Mouse (Mus musculus): Measurements from ENCODE around the gene Ccdc113. TPM values are rescaled to one million over a fixed set of nuclear protein-coding genes. Genes with fewer than 3 reads are reported as not detected.

Ccdc113 gene
- polyA plus RNA-seq, 1 experiment from 2014 or later, result 0.78 TPM

Other genes with a start within 250 kb of the Ccdc113 start
- 0.26 and 0.86 TPM in 2 replicates for gene Cngb1, start 227.5 kb upstream of the Ccdc113 start, polyA plus RNA-seq (2015; fragmentation: Nextera tagmentation; extraction: Ambion mirVana)
- gene Tepp, start 223.5 kb upstream of the Ccdc113 start, polyA plus RNA-seq (2015; fragmentation: Nextera tagmentation; extraction: Ambion mirVana), result 1.7 and 2.5 TPM in 2 replicates
- 12.4 and 12.6 TPM in 2 replicates for gene Zfp319, start 202.1 kb upstream of the Ccdc113 start, polyA plus RNA-seq (2015; fragmentation: Nextera tagmentation; extraction: Ambion mirVana)
- 30.1 and 33.0 TPM in 2 replicates for gene Usb1, start 201.8 kb upstream of the Ccdc113 start, polyA plus RNA-seq (2015; fragmentation: Nextera tagmentation; extraction: Ambion mirVana)
- gene Mmp15, start 181.8 kb upstream of the Ccdc113 start, polyA plus RNA-seq (2015; fragmentation: Nextera tagmentation; extraction: Ambion mirVana), result 20.9 and 21.4 TPM in 2 replicates
- 121 and 123 TPM in 2 replicates for gene Cfap20, start 99.2 kb upstream of the Ccdc113 start, polyA plus RNA-seq (2015; fragmentation: Nextera tagmentation; extraction: Ambion mirVana)
- gene Csnk2a2, start 44.0 kb upstream of the Ccdc113 start, polyA plus RNA-seq (2015; fragmentation: Nextera tagmentation; extraction: Ambion mirVana), result 7.3 and 8.5 TPM in 2 replicates
- not detected in 2 replicates for gene Prss54, start 42.3 kb downstream of the Ccdc113 start, polyA plus RNA-seq (2015; fragmentation: Nextera tagmentation; extraction: Ambion mirVana)
- gene Gins3, start 99.4 kb downstream of the Ccdc113 start, polyA plus RNA-seq (2015; fragmentation: Nextera tagmentation; extraction: Ambion mirVana), result 7.8 and 9.8 TPM in 2 replicates
- 495 and 557 TPM in 2 replicates for gene Ndrg4, start 142.9 kb downstream of the Ccdc113 start, polyA plus RNA-seq (2015; fragmentation: Nextera tagmentation; extraction: Ambion mirVana)
- 32.9 and 34.8 TPM in 2 replicates for gene Setd6, start 181.8 kb downstream of the Ccdc113 start, polyA plus RNA-seq (2015; fragmentation: Nextera tagmentation; extraction: Ambion mirVana)

Data from neural tube, embryonic 15.5 days (tissue).